Mouse (Mus musculus): ENCODE results near the gene Igf2bp1.
A peak's percentile ranks its signal among the peaks of the same experiment; 100 is the strongest.

Igf2bp1 gene

DNA sequence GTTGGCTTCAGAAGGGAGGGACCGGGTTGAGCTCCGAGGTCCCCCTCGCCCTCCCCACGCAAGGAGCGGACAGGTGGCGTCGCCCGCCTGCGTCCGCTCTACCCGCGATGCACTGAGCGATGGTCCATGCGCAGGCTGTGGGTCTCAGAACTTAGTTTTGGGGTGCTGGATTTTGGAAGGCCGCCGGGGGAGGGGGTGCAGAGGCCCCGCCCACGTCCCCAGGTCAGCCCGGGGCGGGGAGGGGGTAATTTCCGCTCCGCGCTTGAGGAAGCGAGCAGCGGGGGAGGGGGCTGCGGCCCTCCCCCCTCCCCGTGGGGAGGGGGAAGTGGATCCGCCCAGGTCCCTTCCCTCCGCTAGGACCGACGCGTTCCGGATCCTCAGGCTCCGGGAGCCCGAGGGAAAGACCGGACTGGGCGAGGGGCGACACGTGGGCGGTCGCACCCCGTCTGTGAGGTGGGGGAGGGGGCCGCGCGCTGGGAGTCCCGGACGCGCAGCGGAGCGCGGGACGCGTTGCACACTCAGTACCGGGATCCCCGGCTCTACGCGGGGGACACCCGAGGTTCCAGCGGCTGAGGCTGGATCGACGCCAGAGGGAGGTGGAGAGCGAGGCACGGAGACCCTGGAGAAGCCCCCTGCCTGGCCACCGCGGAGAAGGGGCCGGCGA is 1.2 kb upstream of the Igf2bp1 start:
- DNase-seq = no peak

- no peak for DNase-seq
Observed at GRCm38 (mm10) chr11:96006367-96006851, 669 bp upstream of the Igf2bp1 start.

DNA sequence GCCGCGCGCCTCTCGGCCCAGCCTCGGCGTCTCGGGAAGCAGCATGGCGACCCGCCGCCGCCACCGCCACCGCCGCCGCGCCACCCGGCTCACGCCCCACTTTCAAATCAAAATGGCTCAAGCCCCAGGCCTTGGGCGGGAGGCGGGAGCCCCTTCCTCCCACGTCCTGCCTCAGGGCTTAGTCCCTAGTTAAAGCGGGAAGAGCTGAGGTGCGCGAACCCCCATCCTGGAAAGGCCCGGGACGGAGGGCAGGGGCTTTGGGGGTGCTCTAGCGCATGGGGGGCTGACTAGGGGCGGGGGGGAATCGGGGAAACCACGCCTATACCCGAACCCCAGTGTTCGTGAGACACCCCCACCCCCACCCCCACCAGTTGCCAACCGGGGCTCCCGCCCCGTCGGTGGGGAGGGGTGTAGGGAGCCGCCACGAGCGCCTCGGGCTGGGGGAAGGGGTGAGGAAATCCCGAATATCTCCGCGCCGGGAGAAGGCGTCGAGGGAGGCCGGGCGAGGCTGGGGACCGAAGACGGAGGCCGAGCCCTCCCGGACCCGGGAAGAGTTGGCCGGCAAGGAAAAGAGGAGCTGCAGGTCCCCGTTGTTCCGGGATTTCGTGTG is 842 bp downstream of the Igf2bp1 start:
- DNase-seq = no peak

GRCm38 (mm10) chr11:96003969-96004792 is 1.6 kb downstream of the Igf2bp1 start:
- no peak for DNase-seq

DNA sequence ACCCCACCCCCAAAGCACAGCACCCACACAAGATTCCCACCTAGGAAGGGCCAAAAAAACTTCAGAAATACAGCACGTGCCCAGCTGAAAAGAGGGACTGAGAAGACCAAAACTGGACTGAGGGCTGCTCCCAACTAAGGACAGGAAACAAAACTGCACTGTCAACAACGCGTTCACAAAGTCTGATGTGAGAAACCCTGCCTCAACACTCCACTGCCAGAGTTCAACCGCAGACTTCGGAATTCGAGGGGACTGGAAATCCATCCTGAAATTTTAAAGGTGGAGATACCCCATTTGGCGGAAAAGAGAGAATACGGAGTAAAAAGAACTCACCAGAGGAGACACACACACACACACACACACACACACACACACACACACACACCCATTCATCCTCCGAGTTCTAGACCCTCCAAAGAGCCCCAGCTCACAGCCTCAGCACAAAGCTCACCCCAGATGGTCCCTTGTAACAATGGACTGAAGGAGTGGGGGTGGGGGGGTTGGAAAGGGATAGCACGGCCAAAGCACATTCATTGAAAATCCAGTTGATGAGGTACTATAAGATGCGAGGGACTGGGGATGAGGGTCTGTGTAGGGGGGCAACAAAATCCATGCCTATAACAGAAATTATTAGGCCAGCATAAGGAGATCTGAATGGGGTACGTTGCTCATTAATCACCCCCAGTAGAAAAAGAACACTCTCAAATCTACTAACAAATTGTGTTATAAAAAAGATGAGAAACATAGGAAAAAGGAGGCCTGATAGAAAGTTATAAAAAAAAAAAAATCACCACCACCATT is 2.4 kb downstream of the Igf2bp1 start:
- DNase-seq = no peak

DNA sequence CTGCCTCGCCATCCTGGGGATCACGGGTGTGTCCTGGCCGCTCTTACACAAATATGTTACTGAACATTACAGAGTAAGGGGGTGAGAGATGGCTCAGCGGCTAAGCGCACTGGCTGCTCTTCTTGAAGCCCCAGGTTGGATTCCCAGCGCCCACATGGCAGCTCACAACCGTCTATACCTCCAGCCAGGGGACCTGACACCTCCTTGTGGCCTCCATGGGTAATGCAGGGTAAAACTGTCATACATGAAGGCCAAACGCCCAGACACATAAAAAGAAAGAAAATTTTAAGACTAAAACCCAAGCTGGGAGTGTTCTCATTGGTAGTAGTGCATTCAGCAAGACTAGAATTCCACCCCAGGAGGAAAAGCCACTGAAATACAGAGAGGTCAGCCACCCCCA is 11.6 kb downstream of the Igf2bp1 start:
- no peak for DNase-seq

- DNase-seq = no peak
Observed at GRCm38 (mm10) chr11:95990886-95991708, 14.6 kb downstream of the Igf2bp1 start.

- DNase-seq = no peak
Observed at GRCm38 (mm10) chr11:95990431-95990830, 15.3 kb downstream of the Igf2bp1 start.

GRCm38 (mm10) chr11:95989864-95990263 is 15.9 kb downstream of the Igf2bp1 start:
- no peak for DNase-seq

- DNase-seq = peak in 1 of 2 experiments; percentile 13
Observed at GRCm38 (mm10) chr11:95988533-95988932, 17.2 kb downstream of the Igf2bp1 start.

- no peak for DNase-seq
Observed at GRCm38 (mm10) chr11:95987854-95988447, 17.8 kb downstream of the Igf2bp1 start.

DNA sequence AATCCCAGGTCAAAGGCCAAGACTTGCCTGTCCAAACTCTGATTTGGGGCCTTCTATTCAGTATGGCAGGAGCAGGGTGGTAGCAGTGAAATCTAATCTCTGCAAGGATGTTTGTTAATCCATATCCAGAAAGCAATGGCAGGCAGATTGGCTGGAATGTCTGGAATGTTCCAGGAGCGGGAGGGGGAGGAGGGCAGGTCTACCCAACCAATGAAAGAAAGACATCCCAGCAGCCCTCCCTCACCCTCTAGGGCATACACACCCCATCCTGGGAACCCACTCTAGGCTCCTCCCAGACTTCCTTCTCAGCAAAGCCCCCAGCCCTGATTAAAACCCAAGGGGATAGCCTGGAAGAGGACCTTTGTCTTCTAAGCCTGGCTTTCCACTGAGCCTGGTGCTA is 23.3 kb downstream of the Igf2bp1 start:
- no peak for DNase-seq

DNA sequence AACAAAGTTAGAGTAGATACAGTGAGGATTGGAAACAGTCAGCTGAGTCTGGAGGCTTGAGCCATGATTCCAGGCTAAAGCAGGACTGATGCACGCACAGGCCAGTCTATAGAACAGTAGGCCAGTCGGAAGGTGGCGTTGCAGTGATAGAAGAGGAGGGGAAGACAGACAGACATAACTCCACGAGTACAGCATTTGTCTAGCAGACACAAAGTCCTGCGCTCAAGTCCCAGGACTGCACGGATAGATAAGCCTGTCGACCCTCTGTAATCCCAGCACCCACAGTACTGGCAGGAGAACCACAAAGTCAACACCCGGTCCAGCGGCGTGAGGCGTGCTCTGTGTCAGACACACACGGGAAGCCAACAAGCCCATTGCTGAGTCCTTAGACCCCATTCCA is 23.9 kb downstream of the Igf2bp1 start:
- no peak for DNase-seq

DNA sequence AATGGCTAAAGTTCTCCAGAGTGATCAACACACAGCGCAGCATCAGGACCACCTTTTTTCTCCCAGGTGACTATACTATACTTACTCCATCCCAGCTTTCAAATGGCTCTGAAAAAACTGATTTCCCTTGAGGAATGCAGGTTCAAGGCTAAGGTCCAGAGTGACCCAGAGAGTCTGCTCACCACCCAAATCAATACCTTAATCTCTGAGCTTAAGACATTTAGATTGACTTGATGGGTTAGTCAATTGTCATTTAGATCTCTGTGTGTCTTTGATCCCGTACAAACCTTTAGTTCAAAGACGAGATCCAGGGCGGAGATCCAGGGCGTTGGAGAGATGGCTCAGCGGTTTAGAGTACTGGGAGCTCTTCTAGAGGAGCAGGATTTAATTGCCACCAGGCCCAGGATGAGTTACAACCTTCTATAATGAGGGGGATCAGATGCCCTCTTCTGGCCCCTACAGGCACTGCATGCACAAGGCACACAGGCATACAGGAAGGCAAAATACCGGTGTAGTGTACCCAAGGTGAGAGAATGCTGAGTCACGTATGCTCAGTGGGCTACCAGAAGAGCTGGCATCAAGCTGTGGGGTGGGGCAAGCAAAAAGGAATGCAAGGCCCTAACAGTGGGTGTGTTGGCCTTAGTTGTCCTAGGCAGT is 24.9 kb downstream of the Igf2bp1 start:
- DNase-seq = peak in 1 of 2 experiments; percentile 16

DNA sequence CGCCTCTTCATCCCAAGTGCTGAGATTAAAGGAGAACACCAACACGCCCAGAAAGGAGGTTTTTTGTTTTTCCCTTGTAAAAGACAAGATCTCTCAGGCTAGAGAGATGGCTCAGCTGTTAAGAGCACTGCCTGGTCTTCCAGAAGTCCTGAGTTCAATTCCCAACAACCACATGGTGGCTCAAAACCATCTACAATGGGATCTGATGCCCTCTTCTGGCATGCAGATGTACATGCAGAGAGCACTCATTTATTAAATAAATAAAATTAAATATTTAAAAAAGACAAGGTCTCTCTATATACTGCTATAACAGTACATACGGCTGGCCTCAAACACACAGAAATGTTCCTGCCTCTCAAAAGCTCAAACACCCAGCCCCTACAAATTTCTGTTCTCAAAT is 27.3 kb downstream of the Igf2bp1 start:
- DNase-seq = no peak

DNA sequence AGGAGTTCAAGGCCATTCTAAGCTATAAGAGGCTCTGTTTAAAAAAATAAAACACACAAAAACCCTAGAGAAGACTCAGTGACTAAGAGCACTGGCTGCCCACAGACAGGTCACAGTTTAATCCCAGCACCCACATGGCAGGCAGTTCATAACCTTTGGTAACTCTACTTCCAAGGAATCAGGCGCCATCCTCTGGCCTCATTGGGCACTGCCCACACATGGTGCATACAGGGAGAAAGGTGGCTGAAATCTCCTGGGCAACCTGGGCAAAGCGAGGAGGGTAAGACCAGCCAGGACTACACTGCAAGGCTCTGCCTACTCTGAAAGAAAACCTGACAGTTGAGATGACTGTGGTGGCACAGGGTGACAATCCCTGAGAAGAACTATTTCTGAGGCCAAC is 29.4 kb downstream of the Igf2bp1 start:
- no peak for DNase-seq

GRCm38 (mm10) chr11:95975694-95976093 is 30.0 kb downstream of the Igf2bp1 start:
- DNase-seq = no peak

- DNase-seq = no peak
Observed at GRCm38 (mm10) chr11:95973187-95973586, 32.6 kb downstream of the Igf2bp1 start.

DNA sequence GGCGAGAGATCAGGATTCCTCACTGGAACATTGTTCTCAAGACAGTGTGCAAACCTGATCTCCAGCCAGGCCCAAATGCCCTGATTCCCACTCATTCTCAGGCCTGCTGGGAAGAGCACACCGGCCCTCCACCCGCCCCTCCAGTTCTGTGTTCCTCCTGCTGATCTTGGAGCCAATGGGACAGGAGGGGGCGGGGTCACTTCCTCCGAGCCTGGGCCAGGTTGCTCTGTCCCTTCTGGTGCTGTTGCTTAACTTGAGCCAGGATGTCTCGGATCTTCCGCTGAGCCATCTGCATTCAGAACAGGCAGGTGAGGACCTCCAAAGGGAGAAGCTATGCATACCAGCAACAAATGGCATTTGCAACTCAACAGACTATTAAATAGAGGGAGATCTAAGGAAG is 42.4 kb downstream of the Igf2bp1 start:
- DNase-seq = peak; percentile 33 to 38

GRCm38 (mm10) chr11:95959152-95959551 is 46.6 kb downstream of the Igf2bp1 start:
- no peak for DNase-seq

- DNase-seq = no peak
Observed at GRCm38 (mm10) chr11:95958251-95958650, 47.5 kb downstream of the Igf2bp1 start.
